Mouse (Mus musculus): ENCODE data around the gene Ghrl.

- TF ChIP-seq CTCF (IDR thresholded peaks at IDR 0.05; ENCODE audit: control insufficient read depth, insufficient read depth, low read length) (no peak), POLR2A (IDR thresholded peaks at IDR 0.05; ENCODE audit: borderline replicate concordance, control insufficient read depth, low read depth, low read length) (peak; percentile 62; the same call in 1 of the 2 replicates)
Observed at GRCm38 (mm10) chr6:113690400-113691083, 29.1 kb downstream of the Ghrl start.

Data from bone marrow, adult 2 months (tissue).